Mouse (Mus musculus) olfactory bulb, adult 2 months (tissue): ENCODE results near the gene Usp13.

Source experiments
- CTCF ChIP-seq: fragments of 200-500 bp; IDR thresholded peaks from 2 replicates; pipeline ENCODE4 v1.5.1; 2012; ENCODE audit warnings: low read depth, mild to moderate bottlenecking, low read length, moderate library complexity; ENCODE audit not compliant: insufficient read depth
- POLR2A ChIP-seq: fragments of 200-500 bp; IDR thresholded peaks from 2 replicates; pipeline ENCODE4 v1.6.1; 2012; ENCODE audit warnings: mild to moderate bottlenecking, low read depth, low read length, moderate library complexity; ENCODE audit not compliant: insufficient read depth

DNA sequence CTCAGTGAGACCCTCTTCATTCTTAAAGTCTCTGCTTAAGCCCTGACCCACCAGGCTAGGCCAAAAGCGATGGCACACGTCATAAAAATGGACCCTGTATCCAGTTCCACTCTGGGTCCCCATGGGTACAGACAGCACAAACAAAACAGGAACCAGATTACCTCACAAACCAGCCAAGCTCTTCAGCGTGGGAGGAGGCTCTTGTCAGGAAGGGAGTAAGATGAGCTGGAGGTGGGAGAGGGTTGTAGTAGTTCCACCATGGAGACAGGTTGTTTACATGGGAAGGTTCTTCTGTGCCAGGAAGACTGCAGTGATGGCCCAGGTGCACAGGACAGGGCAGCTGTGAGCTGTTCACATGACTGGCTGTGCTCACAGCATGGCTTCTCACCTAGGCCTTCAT lies 53.7 kb downstream of the Usp13 start:
- TF ChIP-seq CTCF (no peak), POLR2A (no peak)
